ENCODE assay signal across 13 mouse cellular contexts in the genomic region with DNA sequence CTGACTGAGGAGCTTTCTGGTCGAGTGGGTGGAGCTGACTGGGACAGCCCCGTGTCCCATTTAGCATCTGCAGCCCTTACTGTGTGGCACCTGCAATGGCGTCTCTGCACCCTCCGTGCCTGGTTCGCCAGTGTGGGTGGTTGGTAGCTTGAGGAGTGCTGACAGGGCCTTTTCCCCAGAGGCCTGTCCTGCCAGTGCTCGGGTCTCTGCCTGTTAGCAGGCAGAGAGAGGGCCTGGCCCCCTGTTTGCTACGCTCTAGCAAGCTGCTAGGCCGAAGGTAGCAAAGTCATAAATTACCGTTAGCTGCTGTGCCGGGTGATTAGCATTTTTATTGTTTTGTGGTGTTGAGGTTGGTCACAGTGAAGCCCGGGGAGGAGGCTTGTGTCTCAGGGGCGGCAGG. TPM values are rescaled to one million over a fixed set of nuclear protein-coding genes. Genes with fewer than 3 reads are reported as not detected.
DNase-seq lines count a peak whose midpoint lies in the region; ATAC-seq lines count a peak whose summit lies in the region.
"Had no signal": no experiment of that assay in that cellular context is flagged by ENCODE, and none has a peak within 500 bp of the region (broad histone marks: within the 10 kb centered on the region; RNA-seq: fewer than 3 reads in every experiment).

No protein-coding gene starts in this region.

- peaks cover 38% of the 10 kb centered on the region for H3K27me3 ChIP-seq in midbrain, embryonic 12.5 days
- peaks cover 6% of the 10 kb centered on the region; the same call in 1 of the 2 replicates for H3K27me3 ChIP-seq in midbrain, embryonic 15.5 days (replicated peaks)
- H3K27me3 ChIP-seq in hindbrain, embryonic 16.5 days (replicated peaks; ENCODE audit: control insufficient read depth, insufficient read depth, low read length): peaks cover 2% of the 10 kb centered on the region
- H3K27me3 ChIP-seq in limb, embryonic 11.5 days (ENCODE audit: control insufficient read depth, insufficient read depth, low read length): peaks cover 18% of the 10 kb centered on the region

- no peaks in the 10 kb centered on the region for H3K36me3 ChIP-seq in midbrain, embryonic 12.5 days
- peaks cover 8% of the 10 kb centered on the region; the same call in 1 of the 2 replicates for H3K36me3 ChIP-seq in midbrain, embryonic 15.5 days (replicated peaks)
- H3K36me3 ChIP-seq in hindbrain, embryonic 16.5 days (ENCODE audit: control insufficient read depth, insufficient read depth, low read length): peaks cover 12% of the 10 kb centered on the region
- 0 out of 2 replicates have a peak, but pooled peaks cover 2% of the 10 kb centered on the region for H3K36me3 ChIP-seq in limb, embryonic 11.5 days (ENCODE audit: control insufficient read depth, insufficient read depth, low read length)

- H3K4me3 ChIP-seq in midbrain, embryonic 12.5 days: no peak overlapping the region
- no peak overlapping the region for H3K4me3 ChIP-seq in midbrain, embryonic 15.5 days
- H3K4me3 ChIP-seq in hindbrain, embryonic 16.5 days (ENCODE audit: low read length): no peak overlapping the region
- no peak overlapping the region for H3K4me3 ChIP-seq in limb, embryonic 11.5 days (ENCODE audit: low read depth, low read length)
- H3K4me3 ChIP-seq: hindbrain, embryonic 15.5 days had no signal

- peak; percentile 42 for DNase-seq in limb, embryonic 11.5 days (ENCODE audit: low spot score)
- DNase-seq in lung, postnatal 10 days: no peak
- no peak for DNase-seq in layer of hippocampus, adult 9-11 months
- DNase-seq in adrenal gland, postnatal 25 days: no peak
- DNase-seq: heart, adult 18-20 months had no signal

- H3K27ac ChIP-seq in midbrain, embryonic 12.5 days (replicated peaks): peak overlapping the region; percentile 8; the same call in 1 of the 2 replicates
- H3K27ac ChIP-seq in midbrain, embryonic 15.5 days: no peak overlapping the region
- H3K27ac ChIP-seq in hindbrain, embryonic 16.5 days (ENCODE audit: low read depth, low read length): no peak overlapping the region
- no peak overlapping the region for H3K27ac ChIP-seq in limb, embryonic 11.5 days (replicated peaks; ENCODE audit: low read depth, low read length)
- H3K27ac ChIP-seq: hindbrain, embryonic 15.5 days; stomach, postnatal 0 days had no signal

- 0 out of 2 replicates have a peak overlapping the region, but pooled peaks have one; percentile 11 for H3K9ac ChIP-seq in midbrain, embryonic 12.5 days (replicated peaks)
- H3K9ac ChIP-seq in midbrain, embryonic 15.5 days: no peak overlapping the region; the same call in 1 of the 2 replicates
- H3K9ac ChIP-seq in hindbrain, embryonic 16.5 days (ENCODE audit: low read depth, low read length): peak overlapping the region; percentile 38; the same call in 1 of the 2 replicates
- no peak overlapping the region for H3K9ac ChIP-seq in limb, embryonic 11.5 days (ENCODE audit: low read length)
- H3K9ac ChIP-seq: hindbrain, embryonic 15.5 days had no signal

- no peak overlapping the region for H3K4me2 ChIP-seq in midbrain, embryonic 12.5 days (replicated peaks)
- H3K4me2 ChIP-seq in midbrain, embryonic 15.5 days: no peak overlapping the region
- H3K4me2 ChIP-seq in hindbrain, embryonic 16.5 days (ENCODE audit: low read length): no peak overlapping the region
- 0 out of 2 replicates have a peak overlapping the region, but pooled peaks have one; percentile 4 for H3K4me2 ChIP-seq in limb, embryonic 11.5 days (ENCODE audit: low read depth, severe bottlenecking)
- H3K4me2 ChIP-seq: hindbrain, embryonic 15.5 days had no signal

- peaks cover 30% of the 10 kb centered on the region for H3K4me1 ChIP-seq in midbrain, embryonic 12.5 days
- H3K4me1 ChIP-seq in midbrain, embryonic 15.5 days: peaks cover 24% of the 10 kb centered on the region
- H3K4me1 ChIP-seq in hindbrain, embryonic 16.5 days (ENCODE audit: control insufficient read depth, insufficient read depth, low read depth, low read length): peaks cover 22% of the 10 kb centered on the region
- peaks cover 24% of the 10 kb centered on the region for H3K4me1 ChIP-seq in limb, embryonic 11.5 days (ENCODE audit: control insufficient read depth, insufficient read depth, low read length)

- whole genome bisulfite sequencing in midbrain, embryonic 12.5 days: 31% methylated on average over 12 of the region's 12 CpGs
- 28% methylated on average over 12 of the region's 12 CpGs for WGBS in midbrain, embryonic 15.5 days
- 23% methylated on average over 12 of the region's 12 CpGs for WGBS in hindbrain, embryonic 16.5 days
- 9% methylated on average over 12 of the region's 12 CpGs for WGBS in limb, embryonic 11.5 days

- no peak for ATAC-seq in midbrain, embryonic 12.5 days (ENCODE audit: low FRiP score, low read depth)
- no peak for ATAC-seq in midbrain, embryonic 15.5 days (replicated peaks)
- ATAC-seq in hindbrain, embryonic 16.5 days: no peak
- no peak for ATAC-seq in limb, embryonic 11.5 days (ENCODE audit: insufficient number of reproducible peaks, low FRiP score, low TSS enrichment, low read depth)

- no peaks in the 10 kb centered on the region for H3K9me3 ChIP-seq in midbrain, embryonic 12.5 days
- no peaks in the 10 kb centered on the region for H3K9me3 ChIP-seq in midbrain, embryonic 15.5 days
- H3K9me3 ChIP-seq in hindbrain, embryonic 16.5 days (ENCODE audit: control insufficient read depth, low read length): no peaks in the 10 kb centered on the region
- no peaks in the 10 kb centered on the region for H3K9me3 ChIP-seq in limb, embryonic 11.5 days (ENCODE audit: control insufficient read depth, low read length)
- H3K9me3 ChIP-seq: hindbrain, embryonic 15.5 days had no signal

RNA-seq across cellular contexts. Expression of gene Tas1r2, which starts 13.5 kb away (rescaled TPM):
- polyA plus RNA-seq in midbrain, embryonic 12.5 days (2016; fragmentation: Nextera tagmentation; extraction: Ambion mirVana): not detected in 2 replicates
- not detected in 2 replicates for polyA plus RNA-seq in midbrain, embryonic 15.5 days (2015; fragmentation: Nextera tagmentation; extraction: Ambion mirVana)
- not detected in 2 replicates for polyA plus RNA-seq in hindbrain, embryonic 16.5 days (2015; fragmentation: Nextera tagmentation; extraction: Ambion mirVana)
- polyA plus RNA-seq in limb, embryonic 11.5 days (2014; fragmentation: Nextera tagmentation; extraction: Ambion mirVana): not detected in 2 replicates
- not detected in 2 replicates for total RNA-seq in adrenal gland, postnatal 25 days (2021)
- total RNA-seq: heart, adult 18-20 months; left cerebral cortex, adult 8-10 months had no signal
- polyA plus RNA-seq: cortical plate, adult 2 months; hindbrain, embryonic 15.5 days; liver, embryonic 16.5 days; stomach, postnatal 0 days had no signal

RNA-seq across cellular contexts. Expression of gene Aldh4a1, which starts 17.1 kb away (rescaled TPM):
- polyA plus RNA-seq in midbrain, embryonic 12.5 days (2016; fragmentation: Nextera tagmentation; extraction: Ambion mirVana): 17.5 and 19.6 TPM in 2 replicates
- 27.1 and 32.0 TPM in 2 replicates for polyA plus RNA-seq in midbrain, embryonic 15.5 days (2015; fragmentation: Nextera tagmentation; extraction: Ambion mirVana)
- 31.9 and 35.4 TPM in 2 replicates for polyA plus RNA-seq in hindbrain, embryonic 16.5 days (2015; fragmentation: Nextera tagmentation; extraction: Ambion mirVana)
- 15.4 and 17.0 TPM in 2 replicates for polyA plus RNA-seq in limb, embryonic 11.5 days (2014; fragmentation: Nextera tagmentation; extraction: Ambion mirVana)
- 124 and 138 TPM in 2 replicates for total RNA-seq in adrenal gland, postnatal 25 days (2021)

RNA-seq across cellular contexts. Expression of gene Gm21969, which starts 36.8 kb away (rescaled TPM):
- not detected in 2 replicates for polyA plus RNA-seq in midbrain, embryonic 12.5 days (2016; fragmentation: Nextera tagmentation; extraction: Ambion mirVana)
- polyA plus RNA-seq in midbrain, embryonic 15.5 days (2015; fragmentation: Nextera tagmentation; extraction: Ambion mirVana): not detected in 2 replicates
- not detected in 2 replicates for polyA plus RNA-seq in hindbrain, embryonic 16.5 days (2015; fragmentation: Nextera tagmentation; extraction: Ambion mirVana)
- not detected in 2 replicates for polyA plus RNA-seq in limb, embryonic 11.5 days (2014; fragmentation: Nextera tagmentation; extraction: Ambion mirVana)
- total RNA-seq in adrenal gland, postnatal 25 days (2021): not detected in 2 replicates
- total RNA-seq: heart, adult 18-20 months; left cerebral cortex, adult 8-10 months had no signal
- polyA plus RNA-seq: cortical plate, adult 2 months; hindbrain, embryonic 15.5 days; stomach, postnatal 0 days had no signal

Comparison
In these comparisons a context has a peak if more than half of its experiments do, and no peak if none do; other contexts are left out.
1. H3K9ac ChIP-seq: peak in midbrain, embryonic 12.5 days (single experiment) and hindbrain, embryonic 16.5 days (single experiment); none in midbrain, embryonic 15.5 days (single experiment) and limb, embryonic 11.5 days (single experiment).